Mouse (Mus musculus) left cerebral cortex, postnatal 14 days (tissue): ENCODE measurements around the gene Sulf2. TPM values are rescaled to one million over a fixed set of nuclear protein-coding genes. Genes with fewer than 3 reads are reported as not detected.
A peak's percentile ranks its signal among the peaks of the same experiment; 100 is the strongest.

Experiments
- DNase-seq, 2 experiments: peaks; one replicate each; pipeline ENCODE4 v3.0.0; 2021 to 2022; ENCODE audit warnings: low spot score in 2 of 2, mixed read lengths in 1 of 2
- intact Hi-C: fragments of 180-260 bp; cut with DNase I; formaldehyde crosslinking; loops from one replicate; pipeline ENCODE4 v1.15.1; 2025
- total RNA-seq, 2 experiments: library from RNA; stranded (reverse); gene quantifications; 2 replicates each; pipeline ENCODE4 v1.2.3; 2021

Sulf2 gene
- total RNA-seq, 2 experiments from 2014 or later, result 143 to 153 TPM

GRCm38 (mm10) chr2:166080967-166081750, 74.3 kb downstream of the Sulf2 start:
- no peak for DNase-seq
- intact Hi-C loops, result no loop called here

- intact Hi-C loops, result no loop called here
- DNase-seq, result peak in 1 of 2 experiments; percentile 47
Measured at GRCm38 (mm10) chr2:166079961-166080885, 75.2 kb downstream of the Sulf2 start.

- intact Hi-C loops, result no loop called here
- DNase-seq, result no peak
Measured at GRCm38 (mm10) chr2:166079231-166079630, 76.2 kb downstream of the Sulf2 start.

GRCm38 (mm10) chr2:166077371-166077770, 78.1 kb downstream of the Sulf2 start:
- DNase-seq, result no peak
- intact Hi-C loops, result no loop called here

GRCm38 (mm10) chr2:166074322-166074721, 81.1 kb downstream of the Sulf2 start:
- intact Hi-C loops, result no loop called here
- no peak for DNase-seq

- DNase-seq, result no peak
- intact Hi-C loops, result no loop called here
Measured at GRCm38 (mm10) chr2:166073082-166073481, 82.4 kb downstream of the Sulf2 start.

- intact Hi-C loops, result no loop called here
- no peak for DNase-seq
Measured at GRCm38 (mm10) chr2:166071889-166072288, 83.6 kb downstream of the Sulf2 start.

GRCm38 (mm10) chr2:166071481-166071880, 84.0 kb downstream of the Sulf2 start:
- no peak for DNase-seq
- intact Hi-C loops, result no loop called here

- intact Hi-C loops, result no loop called here
- DNase-seq, result no peak
Measured at GRCm38 (mm10) chr2:166069738-166070137, 85.7 kb downstream of the Sulf2 start.

GRCm38 (mm10) chr2:166069164-166069563, 86.3 kb downstream of the Sulf2 start:
- no peak for DNase-seq
- intact Hi-C loops, result no loop called here

- DNase-seq, result no peak
- intact Hi-C loops, result no loop called here
Measured at GRCm38 (mm10) chr2:166068261-166068660, 87.2 kb downstream of the Sulf2 start.

GRCm38 (mm10) chr2:166066434-166066833, 89.0 kb downstream of the Sulf2 start:
- no peak for DNase-seq
- intact Hi-C loops, result no loop called here

GRCm38 (mm10) chr2:166062431-166062830, 93.0 kb downstream of the Sulf2 start:
- intact Hi-C loops, result no loop called here
- no peak for DNase-seq

- intact Hi-C loops, result no loop called here
- no peak for DNase-seq
Measured at GRCm38 (mm10) chr2:166062008-166062407, 93.5 kb downstream of the Sulf2 start.

GRCm38 (mm10) chr2:166059684-166060423, 95.6 kb downstream of the Sulf2 start:
- peak; percentile 65 to 79 for DNase-seq
- intact Hi-C loops, result loop anchor here (10.0 kb wide), 1 partner anchor 535 kb away; no protein-coding TSS in a partner anchor

GRCm38 (mm10) chr2:166054002-166054539, 101.4 kb downstream of the Sulf2 start:
- intact Hi-C loops, result loop anchor here (10.0 kb wide), 1 partner anchor 529 kb away; no protein-coding TSS in a partner anchor
- DNase-seq, result no peak

GRCm38 (mm10) chr2:166051966-166052365, 103.5 kb downstream of the Sulf2 start:
- intact Hi-C loops, result loop anchor here (10.0 kb wide), 1 partner anchor 527 kb away; no protein-coding TSS in a partner anchor
- no peak for DNase-seq

GRCm38 (mm10) chr2:166051421-166051820, 104.0 kb downstream of the Sulf2 start:
- intact Hi-C loops, result loop anchor here (10.0 kb wide), 1 partner anchor 527 kb away; no protein-coding TSS in a partner anchor

GRCm38 (mm10) chr2:166048852-166049251, 106.6 kb downstream of the Sulf2 start:
- intact Hi-C loops, result loop anchor here (5.0 to 10.0 kb wide), 3 partner anchors 132 to 267 kb away; no protein-coding TSS in a partner anchor
- no peak for DNase-seq

More at GRCm38 (mm10) chr2:166051421-166051820, 104.0 kb downstream of the Sulf2 start:
- DNase-seq, result no peak
